Mouse (Mus musculus): ENCODE data around the gene Gm5617.
"Not testable (repeated sequence)": the region's sequence is repeated elsewhere in the genome, so short reads cannot be mapped to it uniquely, and the experiment has no call there.

Gene Gm5617

DNA sequence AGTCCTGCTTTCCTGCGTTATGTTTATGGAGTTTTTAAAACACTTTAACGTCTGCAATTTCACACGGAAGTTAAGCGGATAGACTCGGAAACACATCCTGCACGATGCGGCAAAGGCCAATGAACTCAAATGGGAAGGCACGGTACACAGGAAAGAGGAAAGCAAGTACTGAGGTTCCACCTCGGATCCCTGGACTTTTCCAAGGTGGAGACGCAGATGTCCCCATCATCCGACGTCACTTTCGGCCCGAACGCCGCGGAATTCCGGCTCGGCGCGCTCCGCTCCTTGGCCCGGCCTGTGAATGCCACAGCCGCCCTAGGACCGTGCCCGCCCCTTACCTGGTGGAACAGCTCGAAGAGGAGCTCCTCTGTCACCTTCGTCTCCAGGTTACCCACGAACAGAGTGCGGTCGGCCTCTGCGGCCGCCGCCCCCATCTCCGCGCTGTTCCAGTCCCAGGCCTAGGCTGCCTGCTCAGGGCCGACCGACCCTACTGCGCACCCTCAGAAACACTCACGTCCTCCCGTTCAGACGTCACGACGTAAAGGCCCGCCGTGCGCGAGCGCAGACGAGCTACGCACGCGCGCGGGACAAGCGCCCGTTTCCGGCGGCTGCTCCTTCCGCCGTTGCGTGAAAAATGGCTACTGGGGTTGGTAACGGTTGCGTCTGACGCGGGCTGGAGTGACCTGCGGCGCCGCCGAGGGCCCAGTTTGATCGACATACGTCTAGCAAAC, at the start of gene Gm5617, which contains the start of gene Rbm7:
TSS of gene Gm5617 (plus strand) at position 626 of the 731 bp plus-strand sequence.
TSS of gene Rbm7 (minus strand) at position 483 of the 731 bp plus-strand sequence.
- DNase-seq (ENCODE audit: low read depth) = peak; percentile 97

DNA sequence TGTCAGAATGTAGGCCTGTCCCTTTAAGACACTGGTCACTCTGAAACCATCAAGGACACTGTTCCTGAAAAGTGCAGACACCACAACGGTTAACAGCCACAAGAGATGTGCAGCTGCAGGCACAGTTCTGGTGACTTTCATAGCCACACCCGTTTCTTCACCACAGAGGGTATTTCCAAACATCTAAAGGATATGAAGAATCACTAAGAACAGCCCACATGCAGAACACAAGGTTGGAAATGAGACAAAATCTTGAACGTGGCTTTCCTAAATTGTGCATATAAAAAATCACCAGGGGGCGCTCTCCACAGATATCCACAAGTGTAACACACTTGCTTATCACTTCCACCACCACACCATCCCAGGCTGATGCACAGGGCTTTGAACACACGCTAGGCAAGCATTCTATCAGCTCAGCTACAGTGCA, 47.4 kb upstream of the Gm5617 start:
- peak; percentile 80 for DNase-seq (ENCODE audit: low read depth)

DNA sequence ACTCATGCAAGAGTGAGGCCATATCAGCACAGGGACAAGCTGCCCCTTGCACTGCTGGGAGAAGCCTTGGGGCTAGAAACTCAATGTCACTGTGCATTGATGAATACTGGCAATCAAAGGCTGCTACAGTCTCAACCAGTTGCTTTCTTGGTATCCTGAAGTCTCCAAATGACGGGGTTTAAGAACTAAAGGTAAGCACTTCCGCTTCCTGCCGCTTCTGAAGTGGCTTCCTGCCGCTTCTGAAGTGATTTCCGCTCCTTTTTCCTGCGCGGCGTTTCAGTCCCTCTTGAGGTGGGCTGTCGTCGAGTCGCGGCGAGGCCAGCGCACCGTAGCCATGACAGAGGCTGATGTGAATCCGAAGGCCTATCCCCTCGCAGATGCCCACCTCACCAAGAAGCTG, 45.2 kb upstream of the Gm5617 start:
- DNase-seq (ENCODE audit: low read depth) = peak; percentile 60

DNA sequence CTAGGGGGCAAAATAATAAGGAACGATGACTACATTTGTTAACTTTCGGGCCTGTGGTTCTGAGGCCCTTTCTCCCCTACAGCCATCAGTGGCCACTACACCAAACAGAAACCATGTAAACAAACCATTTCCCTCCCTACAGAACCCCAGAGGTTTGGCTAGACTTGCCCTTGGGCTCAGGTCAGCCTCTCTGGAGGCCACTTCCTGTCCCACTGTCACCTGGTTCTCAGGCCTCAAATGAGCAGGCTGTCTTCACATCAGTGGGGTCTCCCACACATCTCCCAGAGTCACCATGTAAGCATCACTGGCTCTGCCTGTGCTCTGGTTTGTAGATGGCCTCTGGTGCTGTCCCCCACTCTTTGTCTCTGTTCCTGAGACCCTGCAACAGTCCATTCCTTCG, 39.3 kb upstream of the Gm5617 start:
- DNase-seq (ENCODE audit: low read depth) = no peak

DNA sequence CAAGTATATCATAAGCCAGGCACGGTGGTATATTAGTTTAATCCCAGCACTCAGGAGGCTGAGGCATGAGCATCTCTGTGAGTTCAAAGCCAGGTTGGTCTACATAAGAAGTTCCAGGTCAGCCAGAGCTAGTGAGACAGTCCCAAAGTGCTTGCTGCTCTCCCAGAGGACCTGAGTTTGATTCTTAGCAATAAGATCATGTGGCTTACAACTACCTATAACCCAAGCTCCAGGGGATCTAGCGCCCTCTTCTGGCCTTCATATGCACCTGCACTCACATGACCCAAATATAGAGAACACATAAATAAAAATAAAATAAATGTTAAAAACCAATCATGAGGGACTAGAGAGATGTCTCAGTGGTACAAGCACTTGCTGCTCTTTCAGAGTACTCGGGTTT, 36.4 kb upstream of the Gm5617 start:
- DNase-seq (ENCODE audit: low read depth) = peak; percentile 53

DNA sequence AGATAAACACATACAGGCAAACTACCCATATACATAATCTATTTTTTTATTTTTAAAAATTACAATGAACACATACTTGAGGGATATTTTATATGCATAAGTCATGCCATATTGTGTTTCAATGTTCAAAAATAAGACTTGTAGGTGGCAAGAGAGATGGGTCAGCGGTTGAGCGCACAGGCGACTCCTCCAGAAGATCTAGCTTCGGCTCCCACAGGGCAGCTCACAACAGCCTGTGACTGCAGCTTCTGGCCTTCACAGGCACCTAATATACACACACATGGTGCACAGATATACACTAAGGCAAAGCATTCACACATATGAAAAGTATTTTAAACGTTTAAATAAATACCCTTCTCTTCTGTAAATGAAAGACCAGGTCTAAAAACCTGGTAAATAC, 35.9 kb upstream of the Gm5617 start:
- DNase-seq (ENCODE audit: low read depth) = no peak

DNA sequence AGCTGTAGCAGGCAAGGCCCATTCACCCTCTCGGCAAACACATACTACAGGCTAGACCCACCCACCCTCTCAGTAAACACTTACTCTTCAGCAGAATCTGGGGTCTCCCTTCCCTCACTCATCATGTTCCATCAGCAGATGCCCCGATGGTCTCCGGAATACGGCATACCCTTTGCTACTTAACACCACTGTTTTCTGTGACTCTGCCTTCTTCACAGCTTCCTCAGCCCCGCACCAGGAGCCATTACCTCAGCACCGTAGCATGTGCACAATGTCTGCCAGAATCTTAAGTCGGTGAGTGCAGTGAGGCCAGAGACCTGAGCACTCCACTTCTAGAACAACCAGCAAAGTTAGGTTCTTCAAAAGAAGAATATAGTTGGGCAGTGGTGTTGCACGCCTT, 34.5 kb upstream of the Gm5617 start:
- DNase-seq (ENCODE audit: low read depth) = no peak

DNA sequence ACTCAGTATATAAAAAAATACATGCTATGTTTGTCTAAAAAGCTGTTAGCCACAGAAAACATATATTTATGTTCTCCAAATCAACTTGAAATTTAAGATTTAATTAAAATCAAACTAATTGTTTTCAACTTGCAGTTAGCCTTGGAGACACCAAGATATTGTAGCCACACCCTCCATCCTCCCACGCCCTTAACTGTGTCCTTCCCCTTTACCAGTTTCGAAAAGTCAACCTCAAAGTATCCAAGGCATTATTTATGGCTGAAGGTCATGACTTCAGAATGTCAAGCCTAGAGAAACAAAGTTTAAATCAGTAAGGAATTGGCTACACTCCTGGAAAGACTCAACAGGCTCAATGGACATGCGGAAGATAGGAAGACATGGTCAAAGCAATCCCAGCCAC, 33.7 kb upstream of the Gm5617 start:
- DNase-seq (ENCODE audit: low read depth) = no peak

DNA sequence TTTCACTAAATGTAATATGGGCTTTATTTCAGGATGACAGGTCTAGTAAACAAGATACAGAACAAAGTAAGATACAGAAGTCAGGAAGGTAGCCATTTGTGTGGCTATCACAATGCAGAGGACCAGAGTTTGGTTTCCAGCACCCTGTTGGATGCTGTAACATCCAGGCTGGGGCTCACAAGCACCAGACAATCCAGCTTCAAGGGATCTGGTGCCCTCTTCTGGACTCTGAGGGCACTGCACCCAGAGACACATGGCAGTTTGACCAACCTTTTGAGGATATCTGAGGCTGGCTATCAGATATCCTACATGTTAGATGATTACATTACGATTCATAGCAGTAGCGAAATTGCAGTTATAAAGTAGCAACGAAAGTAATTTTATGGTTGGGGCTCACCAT, 29.6 kb upstream of the Gm5617 start:
- peak; percentile 61 for DNase-seq (ENCODE audit: low read depth)

DNA sequence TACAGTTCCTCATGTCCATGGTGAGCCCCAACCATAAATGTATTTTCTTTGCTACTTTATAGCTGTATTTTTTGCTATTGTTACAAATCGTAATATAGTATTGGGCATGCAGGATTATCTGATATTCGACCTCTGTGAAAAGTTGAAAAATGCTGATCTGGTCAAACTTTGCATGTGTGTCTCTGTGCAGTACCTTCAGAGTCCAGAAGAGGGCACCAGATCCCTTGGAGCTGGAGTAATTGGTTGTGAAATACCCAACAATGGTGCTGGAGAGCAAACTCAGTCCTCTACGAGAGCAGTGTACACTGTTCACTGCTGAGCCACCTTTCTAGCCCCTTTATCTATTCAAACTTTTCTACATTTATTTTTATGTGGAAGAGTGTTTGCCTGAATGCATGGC, 28.4 kb upstream of the Gm5617 start:
- DNase-seq (ENCODE audit: low read depth) = peak; percentile 87

DNA sequence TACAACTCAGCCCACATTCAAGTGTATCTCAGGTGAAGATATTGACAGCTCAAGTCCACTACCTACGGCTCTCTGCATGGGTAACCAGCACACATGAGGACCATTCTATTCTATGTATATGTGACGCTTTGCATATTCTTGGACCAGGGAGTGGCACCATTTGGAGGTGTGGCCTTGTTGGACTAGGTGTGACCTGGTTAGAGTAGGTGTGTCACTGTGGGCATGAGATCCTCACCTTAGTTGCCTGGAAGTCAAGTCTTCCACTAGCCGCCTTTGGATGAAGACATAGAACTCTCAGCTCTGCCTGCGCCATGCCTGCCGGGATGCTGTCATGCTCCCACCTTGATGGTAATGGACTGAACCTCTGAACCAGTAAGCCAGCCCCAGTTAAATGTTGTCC, 27.8 kb upstream of the Gm5617 start:
- DNase-seq (ENCODE audit: low read depth) = not testable (repeated sequence)

DNA sequence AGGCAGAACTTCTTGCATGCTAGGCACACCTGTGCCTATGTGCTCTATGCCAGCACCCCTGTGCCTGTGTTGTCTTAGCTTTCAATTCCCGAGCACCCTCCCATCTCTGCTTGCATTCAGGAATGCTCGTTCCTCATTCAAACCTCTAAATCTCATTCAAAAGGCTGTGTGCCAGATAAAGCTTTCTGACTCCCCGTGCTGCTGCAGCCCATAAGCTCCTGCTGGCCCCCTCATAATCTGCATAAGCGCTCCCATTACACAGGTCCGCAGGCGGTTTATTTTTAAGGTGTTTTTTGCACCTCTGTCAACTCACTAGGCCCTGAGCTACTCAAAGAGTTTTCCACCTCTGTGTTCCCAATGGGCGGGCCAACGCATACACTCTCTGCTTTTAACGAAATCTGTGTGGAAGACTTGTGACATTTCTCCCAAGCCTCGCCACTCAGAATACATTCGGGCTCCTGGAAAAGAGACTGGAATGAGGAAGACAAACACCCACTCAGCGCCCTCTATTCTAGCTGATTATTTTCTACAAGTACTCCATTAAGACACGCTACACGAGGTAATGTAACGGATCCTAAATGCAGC, 22.7 kb upstream of the Gm5617 start:
- DNase-seq (ENCODE audit: low read depth) = no peak

DNA sequence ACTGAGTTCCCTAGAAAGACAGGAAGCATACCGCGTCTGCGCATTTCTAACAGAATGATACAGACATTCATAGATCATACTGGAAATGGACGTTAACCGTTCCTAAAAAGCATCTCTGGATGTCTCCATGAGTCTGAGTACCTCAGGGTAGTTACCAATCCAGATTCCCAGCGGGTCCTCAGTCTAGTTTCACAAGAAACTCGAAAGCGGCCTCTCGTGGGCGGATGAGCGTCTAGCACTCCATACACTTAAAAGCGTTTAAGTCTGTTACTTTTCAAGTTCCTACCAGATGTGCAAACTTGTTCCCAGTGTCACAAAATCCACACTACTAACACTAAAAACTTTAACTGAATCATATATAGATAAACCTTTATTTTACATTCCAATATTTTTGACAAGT, 22.1 kb upstream of the Gm5617 start:
- no peak for DNase-seq (ENCODE audit: low read depth)

DNA sequence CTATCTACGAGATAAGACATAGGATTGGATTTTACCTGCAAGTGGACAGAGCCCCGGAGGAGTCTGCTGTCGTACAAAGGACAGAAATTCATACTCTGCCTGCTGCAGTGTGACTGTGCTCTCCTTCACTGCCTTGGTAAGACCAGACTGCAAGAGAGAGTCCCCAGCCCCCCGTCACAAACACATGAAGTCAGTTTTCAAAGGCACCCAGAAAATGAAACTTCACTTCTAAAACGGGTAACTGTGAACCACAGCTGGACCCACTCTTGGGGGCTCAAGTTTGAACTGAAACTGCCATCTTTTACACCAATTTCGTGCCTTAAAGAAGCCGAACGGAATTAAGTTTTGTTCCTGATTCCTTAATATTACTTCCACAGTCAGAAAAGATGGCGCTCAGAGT, 20.9 kb upstream of the Gm5617 start:
- no peak for DNase-seq (ENCODE audit: low read depth)

DNA sequence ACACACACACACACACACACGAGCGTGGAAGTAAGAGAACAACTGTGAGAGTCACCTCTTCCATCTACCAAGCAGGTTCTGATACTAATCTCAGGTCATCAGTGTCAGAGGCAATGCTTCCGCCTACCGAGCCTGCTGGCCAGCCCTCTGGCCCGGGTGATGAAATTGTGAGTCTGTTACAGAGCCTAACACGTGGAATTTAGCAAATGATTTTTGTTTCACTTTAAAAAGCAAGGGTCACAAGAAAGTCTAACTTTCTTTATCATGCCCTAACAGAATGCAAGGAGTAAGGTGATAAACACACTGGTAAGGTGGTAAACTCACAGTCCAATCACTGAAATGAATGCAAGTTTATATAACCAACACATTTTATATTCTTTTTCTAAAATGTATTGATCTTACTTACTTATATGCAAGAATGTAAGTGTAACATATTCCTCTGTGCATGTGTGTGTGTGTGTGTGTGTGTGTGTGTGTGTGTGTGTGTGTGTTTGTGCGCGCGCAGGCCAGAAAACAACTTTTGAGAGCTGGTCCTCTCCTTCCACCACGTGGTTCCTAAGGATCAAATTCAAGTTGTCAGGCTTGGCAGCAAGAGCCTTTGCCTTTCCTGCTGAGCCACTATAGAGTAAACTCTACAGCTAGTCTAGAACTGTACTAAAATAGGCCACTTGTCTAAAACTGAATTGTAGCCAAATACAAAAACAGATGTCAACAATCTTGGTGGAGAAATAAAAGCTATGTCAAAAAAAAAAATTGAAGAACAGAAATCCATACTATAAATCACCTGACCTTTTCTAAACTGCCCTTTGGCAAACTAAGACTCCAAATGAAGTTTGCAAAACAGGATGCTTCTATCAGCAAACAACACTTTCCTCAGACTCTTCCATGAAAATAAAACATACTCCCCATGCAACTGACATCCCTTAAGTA, 18.7 kb upstream of the Gm5617 start:
- DNase-seq (ENCODE audit: low read depth) = no peak

DNA sequence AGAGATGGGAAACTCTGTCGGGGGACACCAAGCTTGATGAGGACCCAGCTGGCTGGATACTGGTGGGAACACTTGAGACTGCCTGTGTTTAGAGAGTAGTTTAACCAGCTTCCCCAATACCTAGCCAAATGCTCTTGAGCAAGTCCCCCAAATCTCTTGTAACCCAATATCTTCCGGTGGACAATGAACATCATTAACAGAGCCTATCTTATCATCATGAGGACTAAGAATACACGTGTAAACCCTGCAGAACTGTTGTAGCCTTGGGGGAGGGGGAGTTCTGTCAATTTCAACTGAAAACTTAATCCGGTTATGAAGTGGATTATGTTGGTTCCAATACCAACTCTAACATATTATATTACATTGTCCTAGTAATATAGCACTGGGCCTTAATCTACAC, 16.4 kb upstream of the Gm5617 start:
- DNase-seq (ENCODE audit: low read depth) = no peak

DNA sequence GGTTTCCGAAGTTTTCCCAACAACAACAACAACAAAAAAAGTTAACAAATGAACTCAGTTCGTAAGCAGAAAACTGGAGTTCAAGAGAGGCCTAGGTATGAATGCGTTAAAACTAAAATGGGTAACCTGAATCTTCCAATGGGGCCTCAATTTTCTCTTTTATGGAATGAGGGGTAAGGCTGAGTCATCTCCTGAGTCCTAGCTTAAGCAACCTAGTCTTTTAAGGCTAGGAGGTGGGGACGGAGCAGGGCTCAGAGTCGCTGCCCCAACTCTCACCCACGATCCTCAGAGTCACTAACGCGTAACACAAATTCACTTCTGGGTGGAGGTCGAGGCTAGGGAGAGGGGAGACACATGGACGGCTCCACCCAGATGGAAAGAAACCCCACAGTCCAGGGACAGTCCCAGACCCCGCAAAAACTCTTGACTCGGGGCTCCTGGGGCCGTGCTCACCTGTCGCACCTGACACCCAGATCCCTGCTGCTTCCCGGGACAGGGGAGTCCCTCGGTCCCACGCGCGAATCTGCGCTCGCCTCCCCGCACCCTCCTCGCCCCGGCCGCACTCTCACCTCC, 15.3 kb upstream of the Gm5617 start:
- no peak for DNase-seq (ENCODE audit: low read depth)

DNA sequence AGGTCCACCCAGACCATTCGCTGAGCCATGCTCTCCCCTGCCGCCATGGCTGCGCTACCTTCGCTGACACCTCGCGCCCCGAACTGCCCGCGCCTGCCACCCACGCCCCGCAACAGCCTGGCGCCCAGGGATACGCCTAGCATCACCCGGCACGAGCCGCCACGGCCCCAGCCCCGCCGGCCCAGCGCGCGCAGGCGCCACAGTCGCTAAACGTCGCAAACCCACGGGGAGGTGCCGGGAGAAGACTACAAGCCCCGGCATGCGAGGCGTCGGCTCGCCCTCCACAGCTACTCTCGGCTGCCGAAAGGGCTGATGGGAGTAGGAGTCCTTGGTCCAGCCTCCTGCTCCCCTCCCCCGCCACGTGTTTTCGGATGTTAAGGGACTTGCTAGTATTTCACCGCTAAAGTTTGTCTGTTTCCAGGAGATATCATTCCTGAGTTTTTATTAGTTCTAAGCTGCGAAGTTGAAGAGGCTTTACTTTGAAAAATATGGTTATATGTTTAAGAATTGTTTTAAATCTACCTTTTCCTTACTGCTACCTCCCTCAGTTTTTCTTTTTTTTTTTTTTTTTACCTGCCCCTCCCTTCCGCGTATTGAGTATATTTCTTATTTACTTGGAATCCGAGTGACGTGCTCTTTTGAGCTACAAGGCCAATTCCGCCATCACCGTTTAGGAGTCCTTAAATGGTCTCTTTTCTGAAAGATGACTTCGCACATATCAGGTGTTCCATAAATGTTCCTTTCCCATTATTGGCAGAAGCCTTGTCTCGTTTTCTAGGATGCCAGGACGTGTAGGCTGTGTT, 14.6 kb upstream of the Gm5617 start, which contains the start of gene Rexo2:
TSS of gene Rexo2 (minus strand) at position 213 of the 803 bp plus-strand sequence.
- peak; percentile 98 for DNase-seq (ENCODE audit: low read depth)

DNA sequence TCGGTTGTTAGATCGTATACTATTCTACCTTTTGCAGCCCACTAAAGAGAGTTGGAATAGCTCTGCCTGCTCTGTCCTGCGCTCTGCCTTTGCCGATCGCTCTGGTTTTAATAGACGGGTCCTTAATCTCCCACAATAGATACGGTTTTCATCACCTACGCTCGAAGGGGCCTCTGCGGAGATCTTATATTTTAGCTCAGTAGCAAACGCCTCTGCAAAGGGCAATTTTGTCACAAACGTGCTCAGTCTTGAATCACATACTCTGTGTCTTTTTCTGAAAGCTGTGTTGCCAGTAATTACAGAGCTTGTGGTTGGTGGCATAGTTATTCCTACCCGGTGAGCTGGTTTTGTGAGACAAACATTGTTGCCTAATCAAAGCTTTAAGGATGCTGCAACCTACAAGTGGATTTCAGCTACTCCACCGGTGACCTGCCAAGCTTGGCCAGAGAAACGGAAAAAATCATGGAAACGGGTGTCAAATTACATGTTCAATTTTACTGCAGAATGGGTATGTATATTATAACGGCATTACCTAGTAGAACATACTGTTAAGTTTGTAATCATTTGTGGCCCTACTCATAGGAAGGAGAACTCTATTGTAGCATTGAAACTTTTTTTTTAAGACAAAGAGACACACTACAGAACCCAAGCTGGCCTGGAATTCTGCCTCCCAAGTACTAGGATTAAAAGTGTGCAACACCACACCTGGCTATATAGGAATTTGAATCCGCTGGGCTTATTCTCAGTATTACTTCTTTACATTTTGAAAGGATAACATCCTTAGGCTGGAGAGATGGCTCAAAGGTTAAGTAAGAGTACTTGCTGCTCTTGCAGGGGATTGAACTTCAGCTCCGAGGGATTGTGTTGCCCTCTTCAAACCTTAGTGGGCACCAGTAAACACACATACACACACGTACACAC, 13.8 kb upstream of the Gm5617 start:
- DNase-seq (ENCODE audit: low read depth) = no peak

DNA sequence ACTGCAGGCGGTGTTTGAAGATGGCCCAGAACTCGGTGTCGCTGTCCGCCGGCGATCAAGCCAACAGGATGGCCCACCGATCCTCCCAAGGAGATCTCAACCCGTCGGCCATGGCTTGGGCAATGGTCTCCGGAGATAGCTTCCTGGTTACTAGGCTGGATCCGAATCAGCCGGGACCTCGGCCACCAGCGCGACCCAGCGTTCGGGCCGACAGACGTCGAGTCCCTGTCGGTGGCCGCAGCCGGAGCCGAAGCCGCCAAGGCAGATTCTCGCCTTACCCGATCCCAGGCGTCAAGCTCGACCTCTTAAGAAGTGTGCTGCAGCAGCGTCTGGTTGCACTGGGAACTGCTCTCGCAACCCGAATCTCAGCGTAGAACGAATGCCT, 298 bp downstream of the Gm5617 start:
- DNase-seq (ENCODE audit: low read depth) = no peak

Measured in induced T-regulatory cell, adult 2 months (primary cell).